Mouse (Mus musculus): ENCODE data around the gene Mars.

The Mars gene

DNA sequence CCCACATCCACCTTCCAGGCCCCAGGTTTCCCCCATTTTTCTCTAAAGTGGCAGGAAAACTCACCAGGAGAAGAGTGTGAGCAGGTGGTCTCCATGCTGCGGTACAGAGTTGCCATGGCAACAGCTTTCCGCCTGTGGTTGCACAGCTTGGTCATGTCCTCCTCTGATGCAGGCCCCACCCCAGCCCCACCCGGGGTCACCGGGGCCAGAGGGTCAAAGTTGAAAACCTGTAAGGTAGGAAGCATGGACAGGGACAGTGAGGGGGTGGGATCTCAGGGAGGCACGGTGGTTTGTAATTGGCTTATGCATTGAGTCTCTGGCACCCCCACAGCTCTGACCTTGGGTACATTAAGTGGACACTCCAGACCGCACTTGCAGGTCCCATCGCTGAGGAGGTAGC lies 24.9 kb downstream of the Mars start:
- peak; percentile 65 to 71 for DNase-seq

DNA sequence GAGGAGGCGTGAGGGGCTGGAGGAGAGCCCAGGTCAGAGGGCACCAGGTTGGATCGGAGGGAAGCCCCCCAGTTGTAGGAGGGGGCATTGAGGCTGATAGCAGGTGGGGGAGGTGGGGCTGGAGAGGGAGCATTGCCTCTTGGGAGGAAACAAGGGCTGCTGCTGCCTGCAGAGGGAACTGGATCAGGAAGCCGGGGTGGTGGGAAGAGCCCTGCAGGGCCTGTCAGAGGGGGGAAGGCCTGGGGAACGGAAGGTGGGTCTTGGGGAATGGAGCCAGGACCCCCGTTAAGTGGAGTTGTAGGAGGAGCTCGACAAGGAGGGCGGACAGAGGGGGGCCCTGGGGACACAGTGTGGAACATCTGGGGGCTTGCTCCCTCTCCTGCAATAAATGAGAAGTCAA lies 25.4 kb downstream of the Mars start:
- DNase-seq: peak; percentile 54 to 57

DNA sequence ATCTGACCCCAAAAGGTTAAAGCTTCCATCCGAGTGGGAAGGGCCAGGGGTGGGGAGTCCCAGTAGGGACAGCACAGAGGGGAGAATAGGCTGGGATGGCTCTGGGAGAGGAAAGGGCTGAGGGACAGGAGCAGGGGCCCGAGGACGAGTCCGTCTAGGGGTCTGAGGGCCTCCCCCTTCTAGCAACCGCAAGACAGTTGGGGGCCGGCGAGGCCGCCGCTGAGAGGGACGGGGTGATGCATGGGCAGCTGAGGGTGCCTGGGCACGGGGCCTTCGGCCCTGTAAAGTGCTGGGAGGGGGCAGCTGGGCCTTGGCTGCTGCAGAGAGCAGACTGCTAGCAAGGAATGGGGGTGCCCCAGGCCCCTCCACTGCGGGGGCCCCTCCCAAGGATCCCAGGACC lies 25.9 kb downstream of the Mars start:
- peak; percentile 30 to 31 for DNase-seq

DNA sequence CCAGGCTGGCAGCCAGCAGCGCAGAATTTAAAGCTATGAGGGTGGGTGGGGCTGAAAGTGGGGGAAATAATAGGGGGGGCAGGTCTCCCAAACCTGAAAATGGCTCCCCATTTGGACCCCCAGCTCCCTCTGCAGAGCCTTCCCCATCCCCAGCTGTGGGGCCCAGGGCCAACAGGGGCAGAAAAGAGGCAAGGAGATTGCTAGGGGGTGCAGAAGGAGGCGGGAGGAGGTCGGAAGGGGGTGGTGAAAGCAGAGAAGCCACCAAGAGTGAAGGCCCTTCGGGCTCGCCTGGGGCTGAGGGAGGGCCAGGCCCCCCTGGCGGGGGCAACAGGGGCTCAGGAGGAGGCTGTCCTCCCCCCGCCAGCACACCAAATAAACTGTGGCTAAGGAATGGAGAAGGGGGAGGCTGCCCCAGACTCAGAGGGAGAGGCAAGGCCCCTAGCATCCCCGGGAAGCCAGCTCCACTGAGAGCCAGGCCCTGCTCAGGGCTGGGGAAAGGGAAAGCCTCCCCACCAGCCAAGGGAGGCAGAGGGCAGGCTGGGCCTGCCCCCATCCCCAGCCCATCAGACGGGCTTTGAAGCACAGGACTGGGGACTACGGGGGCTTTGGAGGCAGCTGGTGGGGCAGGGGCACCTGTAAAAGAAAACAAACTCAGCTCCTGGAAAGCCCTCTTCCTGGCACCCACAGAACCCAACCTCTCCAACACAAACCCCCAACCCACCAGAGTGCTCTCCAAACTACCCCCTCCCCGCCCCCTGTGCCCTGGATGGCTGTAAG lies 26.7 kb downstream of the Mars start:
- DNase-seq: peak; percentile 31 to 32

DNA sequence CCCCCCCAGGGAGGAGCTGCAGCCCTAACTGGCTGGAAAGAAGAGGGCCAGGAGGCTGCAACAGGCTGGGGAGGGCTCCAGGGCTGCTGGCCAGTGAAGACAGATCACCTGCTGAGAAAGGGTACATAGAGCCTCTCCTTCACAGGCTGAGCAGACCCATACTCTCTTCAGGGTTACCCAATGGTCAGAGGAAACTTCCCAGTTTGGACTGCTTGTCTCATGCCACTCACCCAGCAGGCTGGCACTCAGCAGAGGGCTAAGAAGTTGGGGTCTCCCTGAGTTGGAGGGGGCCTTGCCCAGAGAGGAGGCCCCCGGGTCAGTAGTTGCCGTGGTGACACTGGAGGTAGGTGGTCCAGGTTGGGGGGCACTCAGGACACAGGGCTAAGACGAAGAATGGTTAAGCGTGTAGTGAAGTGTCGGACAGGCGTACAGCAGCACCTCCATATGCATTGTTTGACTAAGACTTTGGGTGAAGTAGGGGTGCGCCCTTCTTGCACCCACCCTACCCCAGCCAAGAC lies 27.4 kb downstream of the Mars start:
- DNase-seq: peak; percentile 36 to 42

DNA sequence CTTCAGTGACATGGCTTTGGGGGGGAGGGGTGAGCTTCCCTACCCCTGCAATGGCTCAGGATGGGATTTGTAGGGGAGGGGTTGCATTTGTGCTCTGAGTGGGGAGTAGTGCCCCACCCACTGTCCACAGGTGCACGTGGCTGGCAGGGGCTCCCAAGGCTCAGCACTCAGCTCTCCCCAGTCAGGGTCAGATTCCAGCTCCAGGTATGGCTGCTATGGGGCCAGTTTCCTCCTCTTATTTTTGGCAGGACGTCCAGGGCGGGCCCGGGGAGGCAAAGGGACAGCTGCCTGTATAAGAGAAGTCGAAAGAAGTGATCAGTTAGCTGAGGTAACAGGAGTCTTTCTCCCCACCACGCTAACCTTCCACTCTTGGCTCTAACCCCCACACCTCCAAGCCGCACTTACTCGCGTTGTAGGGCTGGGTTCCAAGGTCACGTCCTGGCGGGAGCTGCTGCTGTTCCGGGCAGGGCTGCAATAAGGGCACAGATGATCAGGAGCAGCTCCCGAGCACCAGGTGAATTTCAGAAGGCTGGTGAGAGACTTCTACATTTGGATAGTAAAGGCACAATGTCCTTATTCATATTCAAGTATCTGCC lies 28.9 kb downstream of the Mars start:
- DNase-seq: peak; percentile 25 to 33

DNA sequence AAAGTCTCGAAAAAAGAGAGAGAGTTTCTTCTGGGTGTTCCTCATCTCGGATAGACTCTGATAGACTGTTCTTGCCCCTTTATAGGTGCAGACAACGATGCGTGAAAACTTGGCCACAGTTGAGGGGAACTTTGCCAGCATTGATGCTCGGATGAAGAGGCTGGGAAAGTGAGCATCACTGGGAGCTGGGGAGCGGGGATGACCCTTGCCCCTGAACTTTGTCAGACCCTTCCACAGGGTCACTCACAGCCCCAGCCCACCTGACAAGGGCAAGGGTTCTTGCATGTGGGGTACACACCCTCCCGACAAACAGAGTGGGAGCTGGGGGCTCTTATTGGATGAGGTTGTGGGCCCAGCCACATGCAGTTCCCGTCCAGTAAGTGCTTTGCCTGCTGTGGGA lies 30.3 kb downstream of the Mars start:
- DNase-seq: peak; percentile 54 to 55

DNA sequence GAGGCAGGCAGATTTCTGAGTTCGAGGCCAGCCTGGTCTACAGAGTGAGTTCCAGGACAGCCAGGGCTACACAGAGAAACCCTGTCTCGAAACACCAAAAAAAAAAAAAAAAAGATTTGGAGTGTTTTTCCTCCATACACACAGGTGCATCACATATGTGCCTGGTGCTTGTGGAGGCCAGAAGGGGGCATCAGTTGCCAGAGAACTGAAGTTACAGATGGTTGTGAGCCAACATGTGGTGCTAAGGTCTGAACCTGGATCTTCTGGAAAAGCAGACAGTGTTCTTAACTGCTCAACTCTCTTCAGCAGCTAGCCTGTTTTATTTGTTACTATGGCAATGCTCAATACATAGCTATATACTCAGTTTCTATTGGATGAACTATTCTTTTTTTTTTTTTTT lies 31.9 kb downstream of the Mars start:
- no peak for DNase-seq

DNA sequence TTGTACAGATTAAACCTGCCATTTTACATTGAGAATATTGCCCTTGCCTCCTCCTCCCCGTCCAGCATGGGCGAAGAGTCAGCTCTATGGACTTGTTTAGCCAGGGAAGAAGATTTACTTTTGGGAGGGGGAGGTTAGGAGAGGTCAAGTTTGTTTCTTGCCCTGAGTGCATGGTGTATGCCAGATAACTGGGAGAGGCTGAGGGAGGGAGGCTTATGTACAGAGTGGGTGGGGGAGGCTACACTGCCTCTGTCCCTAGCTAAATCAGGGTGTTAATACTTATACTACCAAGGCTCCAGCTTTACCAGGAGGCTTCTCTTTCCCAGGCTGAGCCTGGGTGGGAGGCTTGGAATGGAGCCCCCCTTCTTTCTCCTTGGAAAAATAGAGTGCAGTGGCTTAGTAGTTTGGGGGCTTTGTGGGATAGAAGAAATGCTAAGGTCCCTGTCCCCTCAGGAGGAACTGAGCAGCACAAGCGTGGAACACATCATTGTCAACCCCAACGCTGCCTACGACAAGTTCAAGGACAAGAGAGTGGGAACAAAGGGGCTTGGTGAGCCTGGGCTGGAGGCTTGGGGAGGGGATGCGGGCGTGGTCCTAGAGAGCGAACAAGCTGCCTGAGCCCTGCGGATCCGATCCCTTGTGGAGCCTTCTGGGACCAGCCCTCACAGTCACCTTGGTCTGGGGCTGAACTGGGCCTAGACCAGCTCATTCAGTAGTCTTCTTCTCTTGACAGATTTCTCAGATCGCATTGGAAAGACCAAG lies 37.1 kb downstream of the Mars start:
- DNase-seq: no peak

DNA sequence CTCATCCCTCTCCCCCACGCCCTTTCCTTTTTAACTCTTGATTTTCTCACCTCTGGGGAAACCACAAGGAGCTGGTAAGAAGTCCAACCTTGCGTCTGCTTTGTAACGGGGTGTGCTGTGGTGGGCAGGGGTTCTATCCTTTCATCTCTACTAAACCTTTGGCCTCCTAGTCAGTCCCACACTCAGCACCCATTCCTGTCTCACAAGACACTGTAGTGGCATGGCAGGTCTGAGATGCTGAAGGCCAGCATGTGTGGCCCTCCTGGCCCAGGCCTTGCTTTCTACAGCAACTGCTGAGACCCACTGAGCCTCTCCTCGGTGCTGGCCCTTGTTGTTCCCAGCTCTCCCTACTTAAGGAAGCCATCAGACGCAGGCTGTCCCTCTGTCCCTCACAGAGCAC lies 39.2 kb downstream of the Mars start:
- no peak for DNase-seq

DNA sequence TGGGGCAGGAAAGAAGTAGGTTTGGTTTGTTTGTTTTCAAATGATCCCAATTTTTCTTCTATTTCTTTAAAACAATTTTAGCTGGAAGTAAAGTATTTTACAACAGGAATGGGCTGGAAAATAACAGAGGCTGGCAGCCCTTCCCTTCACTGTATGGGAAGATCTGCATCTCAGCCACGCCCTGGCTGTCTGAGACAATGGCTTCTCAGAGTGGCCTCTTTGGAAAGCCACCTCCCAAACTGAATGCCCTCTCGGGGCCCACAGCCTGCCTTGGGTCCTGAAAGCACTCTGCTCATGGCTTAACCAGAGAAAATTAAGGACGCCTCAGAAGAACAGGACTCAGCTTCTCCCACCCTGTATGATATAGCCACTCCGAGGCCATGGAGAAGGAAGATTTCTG lies 41.7 kb downstream of the Mars start:
- no peak for DNase-seq

DNA sequence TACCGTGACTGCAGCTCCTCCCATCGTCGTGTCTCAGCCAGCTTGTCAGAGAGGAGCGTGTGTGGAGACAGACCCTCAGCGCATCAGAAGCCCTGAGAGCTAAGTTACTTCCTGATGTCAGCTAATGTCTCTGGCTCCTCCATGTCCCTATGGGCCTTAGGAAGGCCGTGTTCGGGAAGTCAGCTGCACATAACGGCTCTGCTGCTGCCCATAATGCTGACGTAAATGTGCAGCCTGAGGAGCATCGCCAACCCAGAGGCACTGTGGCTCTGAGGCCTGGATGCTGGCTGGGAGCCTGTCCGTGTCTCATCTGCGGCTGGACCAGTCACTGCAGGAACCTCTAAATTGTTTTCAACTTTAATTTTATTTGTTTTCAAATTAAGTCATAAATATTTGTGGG lies 42.5 kb downstream of the Mars start:
- DNase-seq: peak; percentile 49 to 55

DNA sequence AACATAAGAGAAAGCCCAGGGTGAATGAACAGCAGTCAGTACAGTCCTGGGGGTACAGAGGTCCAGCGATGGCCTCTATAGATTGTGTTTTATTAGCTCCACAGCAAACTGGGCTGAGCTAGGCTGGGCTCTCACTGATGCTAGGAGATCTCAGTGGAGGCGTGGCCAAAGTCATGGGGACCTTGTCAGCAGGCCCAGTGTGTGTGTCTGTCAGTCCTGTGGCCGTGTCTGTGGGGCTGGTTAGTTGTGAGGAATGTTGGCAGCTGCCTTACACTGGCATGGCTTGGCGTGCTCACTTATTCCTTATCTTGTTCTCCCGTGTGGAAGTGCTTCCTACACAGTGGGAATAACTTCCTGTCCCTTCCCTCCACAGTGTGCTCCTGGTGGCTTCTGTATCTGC lies 43.2 kb downstream of the Mars start:
- DNase-seq: peak in 1 of 2 experiments; percentile 25

DNA sequence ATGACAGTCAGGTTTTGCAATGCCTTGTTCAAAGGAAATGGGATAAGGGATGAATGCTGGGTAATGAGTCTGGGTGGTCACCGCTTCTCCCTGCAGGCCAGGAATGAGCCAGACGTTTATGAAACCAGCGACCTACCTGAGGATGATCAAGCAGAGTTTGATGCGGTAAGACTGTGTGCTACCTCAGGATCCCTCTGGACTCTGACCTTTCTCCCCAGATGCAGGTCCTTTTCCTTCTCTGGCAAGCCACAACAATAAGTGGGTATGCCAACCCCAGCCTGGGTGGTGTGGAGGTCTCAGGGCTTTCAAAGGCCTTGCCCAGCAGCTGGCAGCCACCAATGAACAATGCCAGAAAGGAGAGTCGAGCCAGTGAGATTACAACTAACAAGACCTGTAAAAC lies 44.3 kb downstream of the Mars start:
- no peak for DNase-seq

DNA sequence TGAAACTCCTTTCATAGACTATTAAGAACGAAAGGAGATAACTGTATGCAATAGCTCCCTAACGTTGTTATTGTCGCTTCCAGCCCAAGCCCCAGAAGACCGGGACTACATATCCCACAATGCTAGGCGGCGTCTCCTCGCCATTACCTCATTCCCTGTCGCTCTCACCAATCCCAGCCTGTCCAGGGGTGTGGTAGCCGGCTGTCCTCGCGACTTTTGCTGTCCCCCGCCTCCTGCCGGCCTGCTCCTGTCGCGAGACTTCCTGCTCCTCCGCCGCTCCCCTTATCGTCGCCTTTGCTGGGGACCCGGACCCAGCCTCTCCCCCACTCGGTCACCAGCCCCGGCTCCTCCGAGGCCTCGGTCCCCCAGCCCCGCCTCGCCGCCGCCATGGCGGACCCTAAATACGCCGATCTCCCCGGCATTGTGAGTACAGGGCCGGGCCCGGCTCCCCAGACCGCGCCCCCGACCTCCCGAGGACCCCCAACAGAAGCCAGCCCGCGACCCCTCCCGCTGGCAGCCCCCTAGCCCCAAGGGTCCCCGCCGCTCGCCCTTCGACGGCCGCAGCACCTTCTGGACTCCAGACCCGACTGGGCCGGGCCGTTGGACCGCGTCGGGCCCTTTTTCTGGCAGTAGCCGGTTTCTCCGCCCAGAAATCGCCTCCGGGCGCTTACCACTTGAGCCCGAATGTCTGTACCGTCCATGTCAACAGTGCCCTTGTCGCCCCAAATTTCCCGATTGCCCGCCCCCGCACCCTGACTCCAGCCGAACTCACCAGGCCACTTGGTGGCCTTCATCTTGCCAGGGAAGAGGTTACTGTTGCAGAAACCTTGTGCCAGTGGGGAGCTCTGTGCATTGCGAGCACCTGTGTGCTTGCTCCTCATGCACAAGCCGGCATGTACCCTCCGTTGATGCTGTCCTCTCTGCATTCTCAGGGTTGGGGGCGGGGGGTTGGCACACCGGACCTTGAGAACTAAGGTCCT lies 45.2 kb downstream of the Mars start, which contains the start of gene Dctn2:
Dctn2 (plus strand) TSS at position 257 of the 980 bp plus-strand sequence.
- peak; percentile 96 to 98 for DNase-seq

DNA sequence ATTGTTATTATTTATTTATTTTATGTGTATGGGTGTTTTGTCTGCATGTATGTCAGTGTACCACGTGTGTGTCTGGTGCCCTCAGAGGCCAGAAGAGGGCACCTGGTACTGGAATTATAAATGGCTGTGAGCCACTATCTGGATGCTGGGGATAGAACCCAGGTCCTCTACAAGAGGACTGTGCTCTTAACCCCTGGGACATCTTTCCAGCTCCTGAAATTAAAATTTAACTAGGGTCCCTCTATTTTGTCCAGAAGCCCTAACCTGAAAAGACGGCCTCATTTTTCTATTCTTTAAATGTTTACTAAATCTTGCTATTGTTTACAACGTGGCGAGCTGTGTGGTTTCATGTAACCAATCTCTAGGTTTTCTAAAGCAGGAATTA lies 45.9 kb downstream of the Mars start:
- peak; percentile 44 to 60 for DNase-seq

DNA sequence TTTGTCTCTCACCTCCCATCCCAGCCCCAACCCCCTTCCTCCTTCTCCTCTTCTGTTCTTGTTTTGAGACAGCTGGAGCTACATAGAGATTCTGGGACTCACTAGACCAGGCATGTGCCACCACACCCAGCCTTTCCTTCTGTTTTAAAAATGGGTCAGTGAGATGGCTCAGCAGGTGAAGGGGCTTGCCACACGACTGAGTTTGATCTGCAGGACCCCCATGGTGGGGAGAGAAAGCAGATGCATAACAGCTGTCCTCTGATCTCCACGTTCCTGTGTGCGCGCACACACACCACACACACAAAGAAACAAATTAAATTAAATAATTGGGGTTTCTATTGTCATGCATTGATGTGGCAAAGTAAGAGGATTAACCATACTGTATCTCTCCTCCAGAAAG lies 46.6 kb downstream of the Mars start:
- DNase-seq: no peak

DNA sequence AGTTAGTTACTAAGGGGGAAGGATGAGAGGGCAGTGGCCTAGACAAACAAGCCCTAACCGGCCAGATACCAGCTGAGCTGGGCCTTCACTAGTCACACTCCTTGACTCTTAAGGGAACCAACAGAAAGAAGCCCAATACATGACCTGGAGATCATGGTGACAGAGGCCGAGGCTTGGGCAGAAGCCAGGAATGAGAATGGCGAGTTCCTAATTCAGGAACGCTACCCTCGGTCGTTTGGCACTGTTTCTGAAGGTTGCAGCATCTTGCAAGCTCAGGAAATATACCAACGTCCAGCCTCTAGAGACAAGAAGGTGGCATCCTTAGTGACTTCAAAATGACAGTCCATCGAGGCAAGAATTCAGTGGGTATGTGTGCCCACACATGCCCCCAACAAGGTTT lies 47.2 kb downstream of the Mars start:
- DNase-seq: peak; percentile 43 to 50

DNA sequence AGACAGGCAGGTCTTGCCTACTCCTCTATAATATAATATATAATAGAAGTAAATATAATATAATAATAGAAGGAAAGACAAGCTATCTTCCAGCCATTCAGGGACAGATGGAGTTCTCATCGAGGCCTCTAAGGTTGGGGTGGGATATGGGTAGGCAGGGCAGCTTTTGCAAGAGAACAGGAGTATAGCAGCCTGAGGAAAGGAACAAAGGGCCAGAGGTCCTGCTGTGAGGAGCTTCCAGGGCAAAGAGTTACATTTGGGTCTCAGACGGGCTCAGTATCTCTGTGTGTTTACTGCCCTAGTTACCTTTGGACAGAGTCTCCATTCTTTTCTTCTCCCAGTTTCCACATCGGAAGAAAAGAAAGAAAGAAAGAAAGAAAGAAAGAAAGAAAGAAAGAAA lies 48.0 kb downstream of the Mars start:
- DNase-seq: peak; percentile 28 to 38

DNA sequence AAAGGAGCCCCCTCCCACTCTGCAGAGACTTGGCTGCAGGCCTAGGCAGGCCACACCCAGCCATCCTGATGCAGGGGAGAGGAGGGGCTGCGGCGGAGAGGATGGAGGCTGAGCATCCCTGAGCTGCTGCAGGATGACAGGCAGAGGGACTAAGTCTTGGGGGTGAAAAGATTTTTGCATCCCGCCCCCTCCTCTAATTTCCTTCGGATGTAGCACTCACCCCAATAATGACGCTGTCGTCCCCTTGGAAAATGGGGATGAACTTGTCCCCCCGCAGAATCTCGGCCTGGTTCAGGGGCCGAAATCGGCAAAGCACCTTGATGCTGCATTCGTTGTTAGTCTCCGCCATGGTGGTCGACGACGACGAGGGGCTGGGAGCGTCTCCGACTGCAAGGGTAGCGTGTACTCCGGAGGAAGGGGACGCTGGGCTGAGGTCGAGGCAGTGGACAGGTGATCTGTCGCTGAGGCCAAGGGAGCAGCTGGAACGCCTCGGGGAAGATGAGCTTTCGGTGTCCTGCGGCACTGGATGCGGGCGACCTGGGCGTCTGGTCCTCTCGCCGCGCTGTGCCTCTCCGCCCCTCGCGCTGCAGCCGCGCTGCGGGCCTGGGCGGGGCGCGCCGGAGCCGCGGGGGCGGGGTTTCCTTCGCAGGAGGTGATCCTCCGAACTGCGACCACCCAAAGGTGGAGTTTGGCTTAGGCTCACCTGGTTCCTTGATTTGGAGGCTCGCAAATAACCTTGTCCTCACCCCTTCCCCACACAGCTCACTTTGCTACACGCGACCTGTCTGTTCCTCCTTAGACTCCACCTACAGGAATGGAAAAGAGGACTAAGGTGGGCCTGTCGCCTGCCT lies 48.8 kb downstream of the Mars start, which contains the start of gene Kif5a:
Kif5a (minus strand) TSS at position 801 of the 851 bp plus-strand sequence.
- peak; percentile 89 to 91 for DNase-seq

Data from cerebellum, postnatal 10 days (tissue).